Mouse (Mus musculus) liver, postnatal 0 days (tissue): ENCODE results near the gene Phip.

Experiments
- CTCF ChIP-seq: sonication (generic); IDR thresholded peaks from 2 replicates; pipeline ENCODE4 v1.5.1; 2016; ENCODE audit warnings: antibody characterized with exemption, low read depth
- EP300 ChIP-seq: IDR thresholded peaks from 2 replicates; pipeline ENCODE4 v1.6.1; 2016; ENCODE audit warnings: antibody characterized with exemption, low read depth, mild to moderate bottlenecking

- TF ChIP-seq CTCF (no peak), EP300 (no peak)
Observed at GRCm38 (mm10) chr9:82860805-82861204, 114.5 kb downstream of the Phip start.
